Mouse (Mus musculus) thymus, adult 2 months (tissue): ENCODE measurements at regions not wholly inside any gene's neighbourhood (a gene's known extent, or its start where the extent isn't known, plus 50 kb on each side); places are given as distances from the start of the nearest gene placed in this dataset.

ENCODE experiments used
- CTCF ChIP-seq: fragments of 200-500 bp; IDR thresholded peaks from 2 replicates; pipeline ENCODE4 v1.5.1; 2012; ENCODE audit warnings: mild to moderate bottlenecking, control low read depth, low read length, moderate library complexity, borderline replicate concordance; ENCODE audit not compliant: control insufficient read depth, poor library complexity, insufficient read depth; ENCODE audit errors: extremely low read depth
- POLR2A ChIP-seq: fragments of 200-500 bp; IDR thresholded peaks from 2 replicates; pipeline ENCODE4 v1.6.1; 2012; ENCODE audit warnings: mild to moderate bottlenecking, low read length, control low read depth, moderate library complexity; ENCODE audit not compliant: control insufficient read depth, poor library complexity, insufficient read depth; ENCODE audit errors: extremely low read depth

GRCm38 (mm10) chr4:106193204-106193945 lies 122.6 kb upstream of the Usp24 start:
- TF ChIP-seq POLR2A (no peak), CTCF (no peak)
